Comparison of ENCODE assay signal across 17 mouse cellular contexts in the genomic region with DNA sequence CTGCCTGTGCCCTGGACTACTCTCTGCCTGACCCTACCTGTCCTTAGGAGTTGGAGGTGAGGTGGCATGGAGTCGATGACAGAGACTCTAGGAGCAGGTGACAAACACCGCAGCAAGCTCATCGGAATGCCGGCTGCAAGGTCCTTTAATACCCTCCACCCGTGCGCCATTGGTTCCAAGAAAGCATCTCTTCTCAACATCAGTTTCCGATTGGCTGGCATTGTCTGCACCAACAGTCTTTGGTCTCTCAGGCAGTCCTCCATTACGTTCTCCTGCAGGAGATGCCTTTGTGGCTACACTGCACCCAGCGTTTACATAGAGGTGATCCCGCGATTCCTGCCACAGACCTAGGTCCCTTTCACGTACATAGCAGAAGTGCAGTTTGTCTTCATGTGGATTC.
"Had no signal": no experiment of that assay in that cellular context is flagged by ENCODE, and none has a peak within 500 bp of the region (broad histone marks: within the 10 kb centered on the region; RNA-seq: fewer than 3 reads in every experiment).

No protein-coding gene starts in this region.

- H3K27me3 ChIP-seq: lung, embryonic 15.5 days; midbrain, embryonic 12.5 days; neural tube, embryonic 12.5 days; stomach, embryonic 15.5 days had no signal

- ATAC-seq: liver, postnatal 0 days; lung, postnatal 0 days; midbrain, embryonic 16.5 days had no signal

- H3K4me1 ChIP-seq: lung, embryonic 15.5 days; midbrain, embryonic 10.5 days; midbrain, embryonic 12.5 days; neural tube, embryonic 12.5 days; stomach, embryonic 15.5 days had no signal

- H3K9ac ChIP-seq: liver, postnatal 0 days; lung, embryonic 15.5 days; midbrain, embryonic 12.5 days; neural tube, embryonic 12.5 days; stomach, embryonic 15.5 days had no signal

- H3K27ac ChIP-seq: lung, embryonic 15.5 days; midbrain, embryonic 10.5 days; midbrain, embryonic 12.5 days; neural tube, embryonic 12.5 days; stomach, embryonic 15.5 days; stomach, postnatal 0 days had no signal

- H3K9me3 ChIP-seq: lung, embryonic 15.5 days; midbrain, embryonic 12.5 days; neural tube, embryonic 12.5 days; stomach, embryonic 15.5 days had no signal

- DNase-seq: liver, postnatal 0 days; lung, adult 2 months; lung, postnatal 4 days; midbrain, embryonic 14.5 days; right cerebral cortex, postnatal 14 days; thymus, adult 2 months; thymus, postnatal 25 days; thymus, postnatal 4 days had no signal

- H3K36me3 ChIP-seq: lung, embryonic 15.5 days; midbrain, embryonic 10.5 days; midbrain, embryonic 12.5 days; neural tube, embryonic 12.5 days; stomach, embryonic 15.5 days had no signal

- H3K4me3 ChIP-seq: lung, embryonic 15.5 days; midbrain, embryonic 10.5 days; midbrain, embryonic 12.5 days; myocyte; neural tube, embryonic 12.5 days; stomach, embryonic 15.5 days had no signal

- H3K4me2 ChIP-seq: lung, embryonic 15.5 days; midbrain, embryonic 12.5 days; neural tube, embryonic 12.5 days; stomach, embryonic 15.5 days had no signal
